Mouse (Mus musculus): Measurements from ENCODE around the gene Gpr137b.
"Not testable (repeated sequence)": the region's sequence is repeated elsewhere in the genome, so short reads cannot be mapped to it uniquely, and the experiment has no call there.

DNA sequence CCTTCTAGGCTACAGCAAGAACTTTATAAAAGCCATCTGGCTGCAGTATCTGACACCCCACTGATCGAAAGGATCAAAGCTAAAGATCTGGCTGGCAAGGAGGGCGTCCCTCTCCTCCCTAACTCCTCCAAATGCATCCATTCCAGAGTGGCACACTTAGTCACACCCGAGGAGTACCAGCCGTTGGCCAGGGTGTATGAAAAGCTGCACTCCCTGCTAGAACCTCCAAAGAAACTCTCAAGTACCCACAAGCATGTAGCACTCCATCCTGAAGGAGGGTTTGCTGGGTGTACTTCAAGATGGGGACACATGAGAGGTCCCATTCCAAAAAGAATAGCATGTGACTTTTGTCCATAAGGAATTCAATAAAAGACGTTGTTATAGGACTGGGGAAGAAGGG, 9.0 kb upstream of the Gpr137b start:
- TF ChIP-seq CTCF (IDR thresholded peaks at IDR 0.05; ENCODE audit: control insufficient read depth, insufficient read depth, low read length); POLR2A (IDR thresholded peaks at IDR 0.05; ENCODE audit: borderline replicate concordance, control insufficient read depth, low read depth, low read length): not testable (repeated sequence)

All from bone marrow, adult 2 months (tissue).